Mouse (Mus musculus): ENCODE data around the gene Apoa2. TPM values are rescaled to one million over a fixed set of nuclear protein-coding genes. Genes with fewer than 3 reads are reported as not detected.

Gene Apoa2
- polyA plus RNA-seq, 1 experiment, result not detected

DNA sequence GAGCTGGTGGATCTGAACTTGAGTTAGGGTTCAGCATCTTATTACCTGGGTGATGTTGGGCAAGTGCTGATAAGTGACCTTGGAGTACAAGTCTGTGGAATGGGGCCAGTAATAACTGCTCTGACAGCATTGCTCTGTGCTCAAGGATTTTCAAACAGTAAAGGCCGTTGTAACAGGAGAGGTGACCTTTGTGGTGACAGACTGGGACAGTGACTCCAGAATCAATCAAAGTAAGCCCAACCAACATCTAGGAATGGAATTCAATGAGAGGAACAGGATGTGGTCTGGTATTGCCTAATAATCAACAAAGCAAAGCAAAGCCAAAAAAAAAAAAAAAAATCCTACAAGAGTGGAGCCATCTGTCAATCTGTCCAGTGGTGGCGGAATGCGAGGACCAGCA lies 35.5 kb downstream of the Apoa2 start:
- TF ChIP-seq GATA1 (IDR thresholded peaks at IDR 0.05; ENCODE audit: low read length), result no peak

DNA sequence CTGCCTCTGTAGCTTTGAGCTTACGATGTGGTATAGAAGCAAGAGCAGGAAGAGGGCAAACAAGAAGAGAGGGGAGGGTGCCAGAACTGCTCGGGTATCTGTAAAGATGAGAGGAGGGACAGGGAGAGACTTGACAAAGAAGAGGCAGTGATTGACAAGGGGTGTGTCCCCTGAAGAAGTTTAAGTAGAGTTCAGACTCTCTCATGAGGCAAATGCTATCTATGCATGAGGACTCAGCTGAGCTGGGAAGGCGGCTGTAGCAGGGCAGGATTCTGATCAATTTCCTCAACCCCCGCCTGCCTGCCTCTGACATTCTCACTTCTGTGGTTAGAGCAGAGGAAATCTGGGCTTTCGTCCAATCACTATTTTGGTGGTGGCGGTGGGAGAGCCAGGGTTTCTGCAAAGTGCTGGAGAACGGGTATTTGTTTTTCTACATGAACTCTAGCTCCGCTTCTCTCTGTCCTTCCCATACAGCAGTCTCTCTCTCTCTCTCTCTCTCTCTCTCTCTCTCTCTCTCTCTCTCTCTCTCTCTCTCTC lies 37.8 kb downstream of the Apoa2 start:
- TF ChIP-seq GATA1 (IDR thresholded peaks at IDR 0.05; ENCODE audit: low read length), result no peak

DNA sequence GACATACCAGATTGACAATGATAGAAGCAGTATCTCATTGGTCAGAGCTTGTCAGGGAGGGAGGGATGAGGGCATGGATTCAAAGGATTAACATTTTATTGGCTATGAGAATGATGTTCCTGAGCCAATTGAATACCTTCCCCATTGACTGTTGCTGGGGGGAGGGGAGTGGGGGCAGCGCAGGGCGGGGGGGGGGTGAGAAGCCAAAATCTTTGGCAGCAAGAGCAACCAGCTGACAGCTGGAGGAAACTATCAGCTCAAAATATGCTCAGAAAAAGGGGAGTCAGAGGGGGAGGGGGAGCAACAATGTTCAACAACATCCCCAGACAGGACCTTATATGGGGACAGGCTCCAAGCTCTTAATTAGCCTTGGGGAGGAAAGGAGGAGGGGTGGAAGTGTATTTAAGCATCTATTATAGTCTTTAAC lies 38.3 kb downstream of the Apoa2 start:
- TF ChIP-seq GATA1 (IDR thresholded peaks at IDR 0.05; ENCODE audit: low read length), result no peak

DNA sequence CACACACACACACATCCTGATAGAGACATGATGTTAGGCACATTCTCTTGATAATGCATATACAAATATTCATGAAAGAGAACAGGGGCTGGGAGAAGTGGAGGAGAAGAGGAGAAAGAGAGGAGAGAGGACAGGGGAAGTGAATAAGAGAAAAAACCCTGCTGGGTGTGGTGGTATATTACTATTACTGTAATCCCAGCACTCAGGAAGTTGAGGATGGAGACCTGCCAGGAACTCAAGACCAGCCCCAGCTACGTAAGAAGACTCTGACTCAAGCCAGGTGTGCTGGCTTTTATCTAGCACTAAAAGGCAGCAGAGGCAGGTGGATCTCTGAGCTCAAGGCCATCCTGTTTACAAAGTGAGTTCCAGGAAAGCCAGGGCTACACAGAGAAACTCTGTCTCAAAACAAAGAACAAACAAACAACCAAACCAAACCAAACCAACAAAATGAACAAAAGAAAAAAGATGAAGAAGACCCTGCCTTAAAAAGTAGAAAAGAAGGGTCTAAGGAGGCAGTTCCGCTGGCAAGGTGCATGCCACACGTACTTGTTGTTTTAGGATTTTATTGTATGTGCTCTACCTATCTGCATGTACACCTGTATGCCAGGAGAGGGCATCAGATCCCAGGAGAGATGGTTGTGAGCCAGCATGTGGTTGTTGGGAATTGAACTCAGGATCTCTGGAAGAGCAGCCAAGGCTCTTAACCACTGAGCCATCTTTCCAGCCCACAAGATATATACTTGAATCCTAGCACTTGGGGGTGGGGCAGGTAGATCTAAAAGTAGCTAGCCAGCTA lies 39.0 kb downstream of the Apoa2 start:
- TF ChIP-seq GATA1 (IDR thresholded peaks at IDR 0.05; ENCODE audit: low read length), result no peak

DNA sequence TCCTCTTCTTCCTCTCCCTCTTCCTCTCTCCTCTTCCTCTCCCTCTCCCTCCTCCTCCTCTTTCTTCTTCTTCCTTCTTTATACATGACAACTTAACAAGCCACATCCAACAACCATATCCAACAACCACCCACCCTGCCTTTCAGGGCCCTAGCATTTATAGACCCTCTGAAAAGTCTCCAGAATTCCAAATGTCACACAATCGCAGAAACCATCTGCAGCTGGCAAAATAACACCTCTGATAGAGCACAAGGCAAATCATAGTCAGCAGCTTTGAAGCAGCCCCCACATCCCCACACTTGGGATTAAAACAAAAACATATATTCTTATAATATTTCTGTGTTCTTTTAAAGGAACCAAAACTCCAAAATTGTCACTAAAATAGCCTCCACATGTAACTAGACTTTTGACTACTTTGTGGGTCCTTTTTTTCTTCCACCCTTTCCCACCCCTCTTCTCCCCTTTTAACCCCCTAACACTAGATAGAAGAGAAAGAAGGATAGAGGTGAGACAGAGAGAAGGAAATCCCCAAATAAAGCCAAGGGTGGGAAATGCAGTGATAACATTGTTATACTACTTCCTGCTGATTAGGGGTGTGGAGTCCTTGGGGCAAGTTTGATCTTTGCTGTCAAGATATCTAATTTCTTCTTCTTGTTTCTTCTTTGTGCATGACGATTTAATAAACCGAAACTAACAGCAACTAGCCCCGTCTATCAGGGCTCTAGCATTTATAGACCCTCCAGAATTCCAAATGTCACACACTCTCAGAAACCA lies 41.3 kb downstream of the Apoa2 start:
- no peak for TF ChIP-seq GATA1 (IDR thresholded peaks at IDR 0.05; ENCODE audit: low read length)

DNA sequence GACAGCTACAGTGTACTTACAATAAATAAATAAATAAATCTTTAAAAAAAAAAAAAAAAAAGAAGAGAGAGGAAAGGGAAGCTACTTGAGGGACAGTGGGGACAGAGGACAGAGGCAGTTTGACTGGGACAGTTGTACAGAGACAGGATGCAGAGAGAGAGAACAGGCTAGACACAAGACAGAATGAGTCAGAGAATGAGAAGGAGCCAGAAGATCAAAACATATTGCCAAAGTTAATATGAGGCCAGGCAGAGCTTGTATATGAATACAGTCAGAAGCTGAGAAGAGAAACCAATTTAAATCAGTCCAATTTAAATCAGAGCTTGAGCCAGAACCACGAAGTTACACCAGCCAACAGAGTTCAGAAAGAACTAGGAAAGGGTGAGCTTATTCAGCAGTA lies 43.5 kb downstream of the Apoa2 start:
- no peak for TF ChIP-seq GATA1 (IDR thresholded peaks at IDR 0.05; ENCODE audit: low read length)

DNA sequence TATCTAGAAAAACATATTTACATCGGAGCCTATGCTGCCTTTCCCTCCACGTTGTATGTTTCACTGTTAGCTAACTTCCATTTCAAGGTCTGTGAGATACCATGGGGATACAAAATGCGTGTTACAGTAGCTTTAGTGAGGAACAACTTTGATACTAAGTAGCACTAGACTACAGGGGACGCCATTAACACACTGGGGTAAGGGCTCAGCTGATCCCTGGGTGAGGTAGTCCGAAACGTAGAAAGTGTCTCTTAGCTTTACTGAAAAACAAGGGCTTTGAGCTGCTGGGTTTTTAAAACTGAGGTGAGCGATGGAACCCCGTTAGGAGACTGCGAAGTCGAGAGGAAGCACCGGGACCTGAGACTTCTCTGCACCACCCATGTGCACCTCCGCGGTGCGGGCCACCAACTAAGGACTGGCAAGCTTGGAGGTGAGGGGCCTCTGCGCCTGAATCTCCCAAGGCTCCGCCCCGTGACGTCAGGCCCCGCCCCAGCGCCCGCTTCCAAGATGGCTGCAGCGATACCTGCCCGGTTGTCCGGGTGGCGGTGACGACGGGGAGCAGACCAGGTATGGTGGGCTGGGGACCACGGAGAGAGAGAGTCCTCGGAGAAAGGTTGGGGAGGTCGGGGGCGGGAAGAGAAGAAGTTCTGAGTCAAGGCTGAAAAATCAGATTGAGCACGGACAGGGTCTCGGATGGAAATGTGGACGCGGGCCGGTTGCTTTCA lies 45.2 kb downstream of the Apoa2 start, which contains the start of gene B4galt3:
Gene B4galt3, plus strand, starts transcription at position 481 of the 725 bp plus-strand sequence.
- no peak for TF ChIP-seq GATA1 (IDR thresholded peaks at IDR 0.05; ENCODE audit: low read length)

DNA sequence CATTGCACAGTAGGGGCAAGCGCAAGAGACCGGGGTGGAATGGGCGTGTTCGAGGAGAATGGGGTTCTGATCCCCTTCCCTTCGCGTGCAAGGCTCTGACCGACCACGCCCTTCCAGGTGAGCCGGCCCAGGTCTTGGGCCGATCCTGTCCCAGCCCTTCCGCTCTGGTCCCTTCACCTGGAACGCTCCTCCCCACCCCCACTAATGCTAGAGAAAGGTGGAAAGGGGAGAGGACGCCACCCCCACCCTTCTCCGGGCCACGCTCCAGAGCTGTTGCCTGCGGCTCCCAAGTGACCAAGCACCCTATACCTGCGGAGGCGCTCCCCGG lies 45.7 kb downstream of the Apoa2 start:
- TF ChIP-seq GATA1 (IDR thresholded peaks at IDR 0.05; ENCODE audit: low read length), result no peak

DNA sequence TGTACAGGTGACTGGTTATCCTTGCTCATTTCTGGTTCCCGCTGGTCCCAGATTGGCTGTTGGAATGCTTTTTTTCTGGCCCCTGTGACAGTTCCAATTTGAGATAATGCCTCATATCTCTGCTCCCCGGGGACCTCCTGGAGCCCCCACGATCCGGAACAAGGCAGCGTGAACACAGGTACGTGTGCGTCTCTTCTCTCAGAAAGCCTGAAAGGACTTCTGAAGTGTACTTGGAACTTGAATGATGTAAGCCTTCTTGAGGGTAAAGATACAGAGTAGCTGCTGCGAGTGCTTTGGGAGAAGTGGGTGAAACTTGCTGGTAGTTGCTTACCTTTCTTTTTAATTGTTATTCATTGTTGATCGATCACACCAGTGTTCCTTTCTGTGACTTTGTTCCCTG lies 46.3 kb downstream of the Apoa2 start:
- no peak for TF ChIP-seq GATA1 (IDR thresholded peaks at IDR 0.05; ENCODE audit: low read length)

DNA sequence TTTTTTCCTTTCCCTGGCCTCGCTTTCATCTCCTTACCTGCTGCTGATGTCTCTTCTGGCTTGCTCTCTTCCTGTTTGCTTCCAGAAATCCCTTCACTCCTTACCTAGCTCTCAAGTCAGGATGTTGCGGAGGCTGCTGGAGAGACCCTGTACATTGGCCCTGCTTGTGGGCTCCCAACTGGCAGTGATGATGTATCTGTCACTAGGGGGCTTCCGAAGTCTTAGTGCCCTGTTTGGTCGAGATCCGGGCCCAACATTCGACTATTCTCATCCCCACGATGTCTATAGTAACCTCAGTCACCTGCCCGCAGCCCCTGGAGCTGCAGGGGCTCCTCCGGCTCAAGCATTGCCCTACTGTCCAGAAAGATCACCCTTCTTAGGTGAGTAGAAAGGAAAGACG lies 46.8 kb downstream of the Apoa2 start:
- TF ChIP-seq GATA1 (IDR thresholded peaks at IDR 0.05; ENCODE audit: low read length), result no peak

DNA sequence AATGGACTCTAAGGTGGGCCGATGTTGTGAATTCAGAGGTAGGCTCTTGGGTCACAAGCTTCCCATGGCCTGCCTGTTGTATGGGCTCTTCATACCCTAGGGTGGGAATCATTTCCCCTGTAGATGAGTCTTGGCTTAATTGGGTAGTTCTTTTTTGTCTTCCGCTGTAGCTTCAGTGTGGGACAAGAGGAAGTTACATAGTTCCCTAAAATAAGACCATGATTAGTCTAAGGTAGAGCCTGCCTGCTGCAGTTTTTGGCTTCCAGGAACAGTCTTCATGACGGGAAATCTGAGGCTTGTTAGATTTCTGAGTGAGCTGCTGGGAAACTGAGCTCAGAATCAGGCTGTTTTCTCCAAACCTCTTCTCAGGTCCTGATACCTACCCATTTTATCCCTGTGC lies 47.2 kb downstream of the Apoa2 start:
- no peak for TF ChIP-seq GATA1 (IDR thresholded peaks at IDR 0.05; ENCODE audit: low read length)

DNA sequence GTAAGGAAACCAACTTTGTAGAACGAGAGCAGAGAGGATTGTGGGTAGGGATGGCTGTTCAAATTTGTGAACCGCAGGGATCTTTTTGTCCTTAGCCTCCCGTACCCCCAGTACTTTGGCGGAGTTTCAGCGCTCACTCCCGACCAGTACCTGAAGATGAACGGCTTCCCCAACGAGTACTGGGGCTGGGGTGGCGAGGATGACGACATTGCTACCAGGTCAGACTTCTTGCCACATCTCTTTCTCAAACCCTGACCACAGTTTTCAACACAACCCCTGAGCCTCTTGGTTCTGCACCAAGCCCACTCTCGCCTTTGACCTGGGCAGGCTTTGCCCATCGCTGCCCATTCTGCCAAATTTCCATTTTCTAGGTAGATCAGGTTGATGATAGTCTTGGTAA lies 49.3 kb downstream of the Apoa2 start:
- no peak for TF ChIP-seq GATA1 (IDR thresholded peaks at IDR 0.05; ENCODE audit: low read length)

DNA sequence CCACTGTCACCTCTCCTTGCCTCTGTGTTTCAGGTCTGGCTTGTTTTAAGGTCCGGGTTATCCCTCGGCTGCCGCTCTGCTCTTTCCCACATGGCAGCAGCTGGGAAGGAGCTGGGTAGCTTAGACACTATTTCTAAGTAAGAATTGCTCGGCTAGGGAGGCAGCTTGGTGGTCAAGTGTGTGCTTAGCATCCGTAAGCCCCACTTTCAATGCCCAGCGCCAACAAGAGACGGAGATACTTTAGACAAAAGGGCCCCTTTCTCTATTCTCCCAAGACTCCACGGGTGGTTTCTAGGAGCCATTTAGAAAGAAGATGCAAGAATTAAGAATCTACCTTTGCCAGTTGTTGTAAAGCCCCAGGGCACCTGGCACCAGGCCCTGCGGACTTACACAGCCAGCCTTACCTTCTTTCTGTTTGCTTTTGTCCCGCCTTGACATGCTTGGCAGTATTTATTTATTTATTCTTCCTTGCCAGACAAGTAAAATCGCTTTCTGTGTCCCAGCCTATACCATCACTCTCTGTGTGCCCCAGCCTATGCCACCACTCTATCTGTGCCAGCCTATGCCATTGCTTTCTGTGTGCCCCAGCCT lies 50.4 kb downstream of the Apoa2 start:
- TF ChIP-seq GATA1 (IDR thresholded peaks at IDR 0.05; ENCODE audit: low read length), result no peak

Other genes with a start within 250 kb of the Apoa2 start
- 0.08 TPM in 1 of 2 replicates, not detected in the other for gene Fcgr2b, start 248.5 kb upstream of the Apoa2 start, polyA plus RNA-seq (2012)
- not detected in 2 replicates for gene Fcgr4, start 206.1 kb upstream of the Apoa2 start, polyA plus RNA-seq (2012)
- gene Fcgr3, start 160.1 kb upstream of the Apoa2 start, polyA plus RNA-seq (2012), result 0.04 and 0.13 TPM in 2 replicates
- 0.67 and 1.5 TPM in 2 replicates for gene Cfap126, start 111.1 kb upstream of the Apoa2 start, polyA plus RNA-seq (2012)
- gene Sdhc, start 74.5 kb upstream of the Apoa2 start, polyA plus RNA-seq (2012), result 51.9 and 128 TPM in 2 replicates
- 0.14 TPM in 1 of 2 replicates, not detected in the other for gene Mpz, start 74.3 kb upstream of the Apoa2 start, polyA plus RNA-seq (2012)
- gene Pcp4l1, start 28.8 kb upstream of the Apoa2 start, polyA plus RNA-seq (2012), result not detected in 2 replicates
- 0.40 and 0.42 TPM in 2 replicates for gene Nr1i3, start 11.1 kb upstream of the Apoa2 start, polyA plus RNA-seq (2012)
- 50.2 and 61.5 TPM in 2 replicates for gene Tomm40l, start 2.5 kb upstream of the Apoa2 start, polyA plus RNA-seq (2012)
- gene Fcer1g, start 9.3 kb downstream of the Apoa2 start, polyA plus RNA-seq (2012), result not detected in 2 replicates
- 0.09 TPM in 2 replicates for gene Adamts4, start 25.4 kb downstream of the Apoa2 start, polyA plus RNA-seq (2012)
- gene Ndufs2, start 26.3 kb downstream of the Apoa2 start, polyA plus RNA-seq (2012), result 40.4 and 106 TPM in 2 replicates
- 26.9 and 32.7 TPM in 2 replicates for gene B4galt3, start 45.3 kb downstream of the Apoa2 start, polyA plus RNA-seq (2012)
- gene Ppox, start 56.1 kb downstream of the Apoa2 start, polyA plus RNA-seq (2012), result 38.6 and 45.3 TPM in 2 replicates
- 49.8 and 54.4 TPM in 2 replicates for gene Usp21, start 62.9 kb downstream of the Apoa2 start, polyA plus RNA-seq (2012)
- 51.5 and 62.9 TPM in 2 replicates for gene Ufc1, start 70.0 kb downstream of the Apoa2 start, polyA plus RNA-seq (2012)
- 25.2 and 28.3 TPM in 2 replicates for gene Dedd, start 104.1 kb downstream of the Apoa2 start, polyA plus RNA-seq (2012)
- gene Nit1, start 120.6 kb downstream of the Apoa2 start, polyA plus RNA-seq (2012), result 14.2 and 16.9 TPM in 2 replicates
- 19.0 and 19.9 TPM in 2 replicates for gene Pfdn2, start 120.6 kb downstream of the Apoa2 start, polyA plus RNA-seq (2012)
- gene Klhdc9, start 135.7 kb downstream of the Apoa2 start, polyA plus RNA-seq (2012), result 0.48 and 0.63 TPM in 2 replicates
- not detected in 2 replicates for gene Nectin4, start 145.0 kb downstream of the Apoa2 start, polyA plus RNA-seq (2012)
- 0.95 and 1.1 TPM in 2 replicates for gene Arhgap30, start 163.9 kb downstream of the Apoa2 start, polyA plus RNA-seq (2012)
- 35.2 and 37.5 TPM in 2 replicates for gene Usf1, start 186.3 kb downstream of the Apoa2 start, polyA plus RNA-seq (2012)
- 0.22 TPM in 1 of 2 replicates, not detected in the other for gene Tstd1, start 193.8 kb downstream of the Apoa2 start, polyA plus RNA-seq (2012)
- gene F11r, start 212.5 kb downstream of the Apoa2 start, polyA plus RNA-seq (2012), result not detected in 2 replicates